Mouse (Mus musculus) mouse embryonic stem cell (cell line): ENCODE measurements around the gene Tmem247.

Source experiments
- in situ Hi-C, 2 experiments: fragments of 300-500 bp; cut with MboI; formaldehyde crosslinking; loops; 1 replicate in 1 of 2; 3 replicates in 1 of 2; pipeline ENCODE4 v1.14.3; 2019 to 2020; ENCODE audit warnings: low sequenced_read_pairs in 2 of 2, low pct_unique_long_range_greater_than_20kb in 1 of 2, mixed read lengths in 1 of 2; ENCODE audit not compliant: unreplicated experiment in 1 of 2

The Tmem247 gene

GRCm38 (mm10) chr17:86908316-86908715, 8.8 kb upstream of the Tmem247 start:
- in situ Hi-C loops = loop anchor here (5.0 to 10.0 kb wide), 2 partner anchors 424 to 426 kb away; no protein-coding TSS in a partner anchor

- in situ Hi-C loops = loop anchor here (5.0 to 10.0 kb wide), 3 partner anchors 345 to 428 kb away; no protein-coding TSS in a partner anchor
Observed at GRCm38 (mm10) chr17:86909733-86910495, 7.2 kb upstream of the Tmem247 start.

- in situ Hi-C loops = loop anchor here (10.0 kb wide), 1 partner anchor 344 kb away; no protein-coding TSS in a partner anchor
Observed at GRCm38 (mm10) chr17:86911261-86911660, 5.9 kb upstream of the Tmem247 start.

- in situ Hi-C loops = loop anchor here (10.0 kb wide), 1 partner anchor 342 kb away; no protein-coding TSS in a partner anchor
Observed at GRCm38 (mm10) chr17:86913003-86913607, 4.0 kb upstream of the Tmem247 start.

GRCm38 (mm10) chr17:86915540-86915939, 1.6 kb upstream of the Tmem247 start:
- in situ Hi-C loops = loop anchor here (5.0 to 10.0 kb wide), 2 partner anchors 127 to 339 kb away; no protein-coding TSS in a partner anchor

GRCm38 (mm10) chr17:86918786-86919185, 1.6 kb downstream of the Tmem247 start:
- in situ Hi-C loops = loop anchor here (5.0 to 10.0 kb wide), 2 partner anchors 124 to 336 kb away; no protein-coding TSS in a partner anchor

- in situ Hi-C loops = loop anchor here (5.0 to 10.0 kb wide), 2 partner anchors 123 to 335 kb away; no protein-coding TSS in a partner anchor
Observed at GRCm38 (mm10) chr17:86919729-86920128, 2.6 kb downstream of the Tmem247 start.

GRCm38 (mm10) chr17:86924679-86925078, 7.5 kb downstream of the Tmem247 start:
- in situ Hi-C loops = no loop called here

- in situ Hi-C loops = no loop called here
Observed at GRCm38 (mm10) chr17:86926836-86927235, 9.7 kb downstream of the Tmem247 start.

- in situ Hi-C loops = no loop called here
Observed at GRCm38 (mm10) chr17:86929355-86929754, 12.2 kb downstream of the Tmem247 start.

GRCm38 (mm10) chr17:86929981-86930380, 12.8 kb downstream of the Tmem247 start:
- in situ Hi-C loops = no loop called here

GRCm38 (mm10) chr17:86932896-86933295, 15.7 kb downstream of the Tmem247 start:
- in situ Hi-C loops = no loop called here

- in situ Hi-C loops = no loop called here
Observed at GRCm38 (mm10) chr17:86937064-86937463, 19.9 kb downstream of the Tmem247 start.

GRCm38 (mm10) chr17:86937497-86938155, 20.5 kb downstream of the Tmem247 start:
- in situ Hi-C loops = no loop called here

GRCm38 (mm10) chr17:86938683-86939082, 21.5 kb downstream of the Tmem247 start:
- in situ Hi-C loops = no loop called here

- in situ Hi-C loops = no loop called here
Observed at GRCm38 (mm10) chr17:86942112-86942511, 25.0 kb downstream of the Tmem247 start.

- in situ Hi-C loops = no loop called here
Observed at GRCm38 (mm10) chr17:86943158-86943557, 26.0 kb downstream of the Tmem247 start.

- in situ Hi-C loops = no loop called here
Observed at GRCm38 (mm10) chr17:86946078-86946477, 28.9 kb downstream of the Tmem247 start.
